Mouse (Mus musculus) stomach, postnatal 0 days (tissue): ENCODE data around the gene Rfwd3.

Experiments used
- CTCF ChIP-seq: IDR thresholded peaks from 2 replicates; pipeline ENCODE4 v1.5.1; 2016; ENCODE audit warnings: antibody characterized with exemption, low read depth, mild to moderate bottlenecking, moderate library complexity
- EP300 ChIP-seq: optimal IDR thresholded peaks from 2 replicates; pipeline ENCODE3; 2016; ENCODE audit warnings: antibody characterized with exemption

DNA sequence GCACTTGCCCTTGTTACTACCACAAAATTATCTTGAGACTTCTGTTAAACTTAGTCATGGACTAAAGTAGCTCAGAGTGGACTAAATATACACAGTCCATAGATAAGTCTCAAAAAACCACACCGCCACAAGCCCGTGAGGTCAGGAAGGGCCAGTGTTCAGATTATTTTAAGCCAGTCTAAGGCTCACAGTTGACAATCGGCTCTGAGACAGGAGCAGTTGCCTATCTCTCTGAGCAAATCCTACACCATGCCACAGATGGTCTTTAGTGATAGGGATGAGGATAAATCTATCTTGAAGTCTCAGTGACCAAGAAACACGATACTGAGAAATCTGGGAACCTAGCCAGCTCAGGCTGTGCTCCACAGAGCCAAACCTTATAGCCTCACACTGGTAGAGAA lies 38.0 kb downstream of the Rfwd3 start:
- TF ChIP-seq CTCF = no peak
- TF ChIP-seq EP300 = no peak
